Mouse (Mus musculus): ENCODE results near the gene Immp2l. TPM values are rescaled to one million over a fixed set of nuclear protein-coding genes. Genes with fewer than 3 reads are reported as not detected.

Immp2l gene
- total RNA-seq, 4 experiments from 2014 or later: 25.7 to 31.9 (median 26.7) TPM

DNA sequence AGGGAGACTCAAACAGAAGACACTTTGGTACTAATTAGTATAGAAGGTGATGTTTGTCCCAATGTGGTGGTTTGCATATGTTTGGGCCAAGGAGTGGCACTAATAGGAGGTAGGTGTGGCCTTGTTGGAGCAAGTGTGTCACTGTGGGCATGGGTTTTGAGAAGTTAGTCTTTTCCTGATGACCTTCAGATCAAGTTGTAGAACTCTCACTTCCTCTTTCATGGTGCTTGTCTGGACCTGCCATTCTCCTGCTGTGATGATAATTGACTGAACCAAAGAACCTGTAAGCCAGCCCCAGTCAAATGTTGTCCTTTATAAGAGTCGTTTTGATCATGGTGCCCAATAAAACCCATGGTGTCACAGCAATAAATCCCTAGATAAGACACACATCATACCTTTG lies 967.5 kb downstream of the Immp2l start:
- no peak for DNase-seq (ENCODE audit: low spot score)

Measured in heart, adult 8-10 months (tissue).